ENCODE assay signal across 34 mouse cellular contexts in genomic region chr8:121525111-121525818, GRCm38 (mm10). TPM values are rescaled to one million over a fixed set of nuclear protein-coding genes. Genes with fewer than 3 reads are reported as not detected.
DNase-seq lines count a peak whose midpoint lies in the region; ATAC-seq and TF ChIP-seq lines count a peak whose summit lies in the region.
"Had no signal": no experiment of that assay in that cellular context is flagged by ENCODE, and none has a peak within 500 bp of the region (broad histone marks: within the 10 kb centered on the region; RNA-seq: fewer than 3 reads in every experiment).

No protein-coding gene starts in this region.

- no peak overlapping the region for H3K9ac ChIP-seq in lung, embryonic 14.5 days
- H3K9ac ChIP-seq: embryonic facial prominence, embryonic 15.5 days; forebrain, embryonic 13.5 days; heart, embryonic 15.5 days; hindbrain, embryonic 13.5 days; limb, embryonic 12.5 days; liver, embryonic 15.5 days; midbrain, embryonic 12.5 days; neural tube, embryonic 13.5 days had no signal

- no peaks in the 10 kb centered on the region for H3K9me3 ChIP-seq in lung, embryonic 14.5 days (ENCODE audit: low read depth, low read length)
- H3K9me3 ChIP-seq in forebrain, embryonic 10.5 days: no peaks in the 10 kb centered on the region
- H3K9me3 ChIP-seq: embryonic facial prominence, embryonic 10.5 days; embryonic facial prominence, embryonic 15.5 days; forebrain, embryonic 13.5 days; heart, embryonic 10.5 days; heart, embryonic 15.5 days; hindbrain, embryonic 13.5 days; limb, embryonic 12.5 days; liver, embryonic 15.5 days; midbrain, embryonic 12.5 days; neural tube, embryonic 13.5 days had no signal

- no peaks in the 10 kb centered on the region for H3K36me3 ChIP-seq in lung, embryonic 14.5 days (ENCODE audit: insufficient read depth)
- H3K36me3 ChIP-seq in forebrain, embryonic 10.5 days (replicated peaks): no peaks in the 10 kb centered on the region
- H3K36me3 ChIP-seq: embryonic facial prominence, embryonic 10.5 days; embryonic facial prominence, embryonic 15.5 days; heart, embryonic 10.5 days; heart, embryonic 15.5 days; hindbrain, embryonic 13.5 days; limb, embryonic 12.5 days; liver, embryonic 15.5 days; midbrain, embryonic 12.5 days; neural tube, embryonic 13.5 days had no signal

- no peaks in the 10 kb centered on the region for H3K27me3 ChIP-seq in lung, embryonic 14.5 days (ENCODE audit: insufficient read depth, low read length)
- peaks cover 4% of the 10 kb centered on the region; the same call in 1 of the 2 replicates for H3K27me3 ChIP-seq in forebrain, embryonic 10.5 days (ENCODE audit: poor library complexity, severe bottlenecking)
- H3K27me3 ChIP-seq: liver, embryonic 15.5 days; neural tube, embryonic 13.5 days had no signal

- no peak overlapping the region for H3K4me2 ChIP-seq in lung, embryonic 14.5 days
- H3K4me2 ChIP-seq: embryonic facial prominence, embryonic 15.5 days; forebrain, embryonic 13.5 days; heart, embryonic 15.5 days; hindbrain, embryonic 13.5 days; limb, embryonic 12.5 days; liver, embryonic 15.5 days; midbrain, embryonic 12.5 days; neural tube, embryonic 13.5 days had no signal

- H3K27ac ChIP-seq in lung, embryonic 14.5 days (ENCODE audit: low read depth): no peak overlapping the region
- H3K27ac ChIP-seq in forebrain, embryonic 10.5 days: no peak overlapping the region
- H3K27ac ChIP-seq: embryonic facial prominence, embryonic 10.5 days; embryonic facial prominence, embryonic 15.5 days; forebrain, embryonic 13.5 days; heart, embryonic 10.5 days; heart, embryonic 15.5 days; hindbrain, embryonic 13.5 days; left cerebral cortex, adult 2 months; limb, embryonic 12.5 days; liver, embryonic 15.5 days; midbrain, embryonic 12.5 days; neural tube, embryonic 13.5 days had no signal

- peaks cover 13% of the 10 kb centered on the region for H3K4me1 ChIP-seq in lung, embryonic 14.5 days (ENCODE audit: insufficient read depth)
- H3K4me1 ChIP-seq in forebrain, embryonic 10.5 days: peaks cover 16% of the 10 kb centered on the region
- H3K4me1 ChIP-seq: forebrain, embryonic 13.5 days; hindbrain, embryonic 13.5 days; liver, embryonic 15.5 days; midbrain, embryonic 12.5 days; neural tube, embryonic 13.5 days had no signal

- 47% methylated on average over 18 of the region's 18 CpGs for WGBS in lung, embryonic 14.5 days
- WGBS in forebrain, embryonic 10.5 days: 84% methylated on average over 18 of the region's 18 CpGs

- TF ChIP-seq CTCF in lung, embryonic 14.5 days (IDR thresholded peaks at IDR 0.05; ENCODE audit: low read depth): no peak

- DNase-seq in lung, embryonic 14.5 days: peak; percentile 67
- DNase-seq in lung, postnatal 36 days: no peak
- peak; percentile 71 for DNase-seq in 416B (ENCODE audit: low read depth)
- peak; percentile 48 for DNase-seq in kidney, postnatal 14 days
- DNase-seq in forebrain, embryonic 10.5 days (ENCODE audit: extremely low spot score, low spot score): no peak
- DNase-seq: adrenal gland, adult 8-10 months; cerebellum, adult 8-10 months; cerebellum, postnatal 25 days; gastrocnemius, postnatal 10 days; heart, postnatal 36 days; layer of hippocampus, adult 9-11 months; lung, postnatal 10 days; right cerebral cortex, postnatal 4 days had no signal

- no peak for ATAC-seq in lung, embryonic 14.5 days (ENCODE audit: insufficient read depth)
- peak; percentile 77 for ATAC-seq in granulocyte monocyte progenitor cell, adult 5-6 weeks (replicated peaks; ENCODE audit: poor library complexity, severe bottlenecking)
- ATAC-seq: activated CD4-positive, CD25-positive, alpha-beta regulatory T cell, adult 4 months; forebrain, embryonic 13.5 days; intestine, embryonic 16.5 days had no signal

- no peak overlapping the region for H3K4me3 ChIP-seq in lung, embryonic 14.5 days (ENCODE audit: low read depth, low read length)
- no peak overlapping the region for H3K4me3 ChIP-seq in forebrain, embryonic 10.5 days
- H3K4me3 ChIP-seq: embryonic facial prominence, embryonic 10.5 days; embryonic facial prominence, embryonic 15.5 days; forebrain, embryonic 13.5 days; heart, embryonic 10.5 days; heart, embryonic 15.5 days; hindbrain, embryonic 13.5 days; left cerebral cortex, adult 2 months; limb, embryonic 12.5 days; liver, embryonic 15.5 days; midbrain, embryonic 12.5 days; neural tube, embryonic 13.5 days had no signal

RNA-seq across cellular contexts. Expression of gene 1700018B08Rik, which starts 18.9 kb away (rescaled TPM):
- polyA plus RNA-seq in lung, embryonic 14.5 days (2014; fragmentation: Nextera tagmentation; extraction: Ambion mirVana): not detected in 2 replicates
- not detected in 2 replicates for total RNA-seq in granulocyte monocyte progenitor cell, adult 5-6 weeks (2014; fragmentation: Nextera tagmentation)
- total RNA-seq in granulocyte monocyte progenitor cell, adult 5-6 weeks (2017): not detected in 2 replicates
- polyA plus RNA-seq in forebrain, embryonic 10.5 days (2016; fragmentation: Nextera tagmentation; extraction: Ambion mirVana): not detected in 2 replicates
- total RNA-seq: adrenal gland, adult 8-10 months; adrenal gland, postnatal 4 days; CH12.LX; gastrocnemius, postnatal 10 days; heart, postnatal 36 days; left cerebral cortex, adult 2 months; left cerebral cortex, postnatal 25 days; liver, adult 2 months; megakaryocyte, adult 5-6 weeks had no signal
- polyA plus RNA-seq: activated CD4-positive, CD25-positive, alpha-beta regulatory T cell, adult 4 months; C2C12; embryonic facial prominence, embryonic 10.5 days; embryonic facial prominence, embryonic 15.5 days; forebrain, embryonic 13.5 days; heart, embryonic 10.5 days; heart, embryonic 15.5 days; hindbrain, embryonic 13.5 days; intestine, embryonic 16.5 days; large intestine, adult 2 months; limb, embryonic 12.5 days; liver, adult 2 months; liver, embryonic 15.5 days; midbrain, embryonic 12.5 days; neural tube, embryonic 13.5 days had no signal

RNA-seq across cellular contexts. Expression of gene Fbxo31, which starts 53.3 kb away (rescaled TPM):
- polyA plus RNA-seq in lung, embryonic 14.5 days (2014; fragmentation: Nextera tagmentation; extraction: Ambion mirVana): 17.5 and 18.4 TPM in 2 replicates
- total RNA-seq in granulocyte monocyte progenitor cell, adult 5-6 weeks (2014; fragmentation: Nextera tagmentation): 6.8 and 17.9 TPM in 2 replicates
- 6.2 and 7.8 TPM in 2 replicates for total RNA-seq in granulocyte monocyte progenitor cell, adult 5-6 weeks (2017)
- 13.1 and 14.8 TPM in 2 replicates for polyA plus RNA-seq in forebrain, embryonic 10.5 days (2016; fragmentation: Nextera tagmentation; extraction: Ambion mirVana)

Comparison
In these comparisons a context has a peak if more than half of its experiments do, and no peak if none do; other contexts are left out.
1. DNase-seq: peak in lung, embryonic 14.5 days (single experiment), 416B (single experiment) and kidney, postnatal 14 days (single experiment); none in lung, postnatal 36 days (single experiment) and forebrain, embryonic 10.5 days (single experiment).